Mouse (Mus musculus) cerebellum, adult 2 months (tissue): ENCODE results near the gene Clspn. TPM values are rescaled to one million over a fixed set of nuclear protein-coding genes. Genes with fewer than 3 reads are reported as not detected.

ENCODE experiments used
- DNase-seq, 2 experiments: peaks; one replicate each; pipeline ENCODE4 v3.0.0; 2021
- H3K27ac ChIP-seq: fragments of 200-500 bp; 2 replicates; pipeline ENCODE4 v1.5.1; 2012; ENCODE audit warnings: low read length, control low read depth, inconsistent platforms; ENCODE audit not compliant: insufficient read depth
- H3K27me3 ChIP-seq: fragments of 200-500 bp; 2 replicates; pipeline ENCODE4 v1.6.1; 2012; ENCODE audit warnings: inconsistent platforms, mild to moderate bottlenecking, low read length, moderate library complexity; ENCODE audit not compliant: control insufficient read depth, insufficient read depth
- H3K4me1 ChIP-seq: fragments of 200-500 bp; 2 replicates; pipeline ENCODE4 v1.6.1; 2011; ENCODE audit warnings: low read length; ENCODE audit not compliant: control insufficient read depth, insufficient read depth
- H3K4me3 ChIP-seq: fragments of 200-500 bp; replicated peaks from 2 replicates; pipeline ENCODE3; 2011; ENCODE audit warnings: mild to moderate bottlenecking, low read depth, low read length, control low read depth; ENCODE audit not compliant: insufficient read depth
- CTCF ChIP-seq: fragments of 200-500 bp; IDR thresholded peaks from 2 replicates; pipeline ENCODE4 v1.5.1; 2011; ENCODE audit warnings: low read depth, mild to moderate bottlenecking, control low read depth, low read length, moderate library complexity, borderline replicate concordance; ENCODE audit not compliant: insufficient read depth
- POLR2A ChIP-seq: fragments of 200-500 bp; IDR thresholded peaks from 2 replicates; pipeline ENCODE4 v1.6.1; 2011; ENCODE audit warnings: low read length, control low read depth, borderline replicate concordance; ENCODE audit not compliant: insufficient read depth
- WGBS: fragments of 180-500 bp; shearing (Covaris S2); methylation state at CpG from one replicate; pipeline ENCODE4 v1.1.7; 2018; 5-methylcytosine and 5-hydroxymethylcytosine counted together
- polyA plus RNA-seq: library from polyadenylated mRNA; depleted of rRNA; stranded (reverse); fragments of >200 nt; gene quantifications from 2 replicates; pipeline ENCODE4 v1.2.3, GENCODE M21; 2012

Clspn gene
- polyA plus RNA-seq, 1 experiment: 0.67 TPM

DNA sequence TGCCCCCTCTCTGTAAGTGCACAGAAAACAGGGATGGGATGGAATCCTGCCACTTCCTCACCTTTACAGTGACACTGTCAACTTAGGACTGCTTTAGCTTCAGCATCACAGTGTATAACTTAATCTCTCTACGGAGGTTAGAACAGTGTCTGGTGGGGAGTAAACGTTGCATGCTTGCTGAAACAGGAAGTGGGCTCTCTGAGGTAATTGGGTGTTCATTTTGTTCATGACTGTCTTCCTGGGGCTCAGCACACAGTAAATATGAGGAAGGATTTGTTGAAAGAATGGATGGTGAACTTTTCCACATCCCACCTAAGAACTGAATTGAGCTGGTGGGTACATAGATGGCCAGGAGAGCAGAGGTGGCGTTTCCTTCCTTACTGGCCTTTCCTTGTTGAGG, 21.2 kb downstream of the Clspn start:
- Histone ChIP-seq H3K27me3 (no peaks in the 10 kb centered on the region), H3K27ac (no peak overlapping the region), H3K4me3 (no peak overlapping the region), H3K4me1 (no peaks in the 10 kb centered on the region)
- TF ChIP-seq POLR2A (no peak), CTCF (no peak)
- WGBS: 89% methylated on average over 3 of the region's 3 CpGs
- DNase-seq: no peak

DNA sequence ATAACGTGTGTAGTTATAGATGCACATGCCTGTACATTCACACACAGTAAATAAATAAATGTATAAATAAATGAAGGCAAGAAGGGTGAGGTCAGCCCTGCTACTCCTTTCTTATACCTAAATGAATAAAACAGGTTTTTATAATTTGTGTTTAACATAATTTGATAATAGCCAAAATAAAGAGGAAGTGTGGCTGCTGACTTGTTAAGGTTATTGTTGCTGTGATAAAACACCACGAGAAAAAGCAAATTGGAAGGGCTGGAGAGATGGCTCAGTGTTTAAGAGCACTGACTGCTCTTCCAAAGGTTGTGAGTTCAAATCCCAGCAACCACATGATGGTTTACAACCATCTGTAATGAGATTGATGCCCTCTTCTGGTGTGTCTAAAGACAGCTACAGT, 22.3 kb downstream of the Clspn start:
- no peak for DNase-seq
- TF ChIP-seq POLR2A (no peak), CTCF (no peak)
- Histone ChIP-seq H3K27me3 (no peaks in the 10 kb centered on the region), H3K4me1 (no peaks in the 10 kb centered on the region), H3K27ac (no peak overlapping the region), H3K4me3 (no peak overlapping the region)
- 89% methylated on average over 2 of the region's 2 CpGs for WGBS

DNA sequence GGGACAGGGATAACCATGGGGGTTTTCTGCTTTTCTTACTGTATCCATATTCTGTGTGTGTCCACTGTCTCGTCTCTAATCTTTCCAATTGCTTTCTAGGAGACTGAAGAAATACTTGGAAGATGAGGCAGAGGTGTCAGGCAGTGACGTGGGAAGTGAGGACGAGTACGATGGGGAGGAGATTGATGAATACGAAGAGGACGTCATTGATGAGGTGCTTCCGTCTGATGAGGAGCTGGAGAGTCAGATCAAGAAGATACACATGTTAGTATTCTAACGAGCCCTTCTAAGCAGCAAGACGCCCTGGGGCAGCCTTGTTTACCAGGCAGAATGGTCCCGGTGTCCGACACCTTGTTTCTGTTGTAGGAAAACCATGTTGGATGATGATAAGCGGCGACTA, 29.0 kb downstream of the Clspn start:
- no peak overlapping the region for H3K4me3 ChIP-seq
- TF ChIP-seq POLR2A: no peak
- TF ChIP-seq CTCF: no peak
- WGBS: 95% methylated on average over 13 of the region's 13 CpGs
- no peak overlapping the region for H3K27ac ChIP-seq
- H3K27me3 ChIP-seq: no peaks in the 10 kb centered on the region
- no peak for DNase-seq
- no peaks in the 10 kb centered on the region for H3K4me1 ChIP-seq

GRCm38 (mm10) chr4:126592039-126592438, 35.3 kb downstream of the Clspn start:
- 84% methylated on average over 6 of the region's 6 CpGs for WGBS
- Histone ChIP-seq H3K4me3 (no peak overlapping the region), H3K27me3 (no peaks in the 10 kb centered on the region), H3K27ac (no peak overlapping the region), H3K4me1 (no peaks in the 10 kb centered on the region)
- TF ChIP-seq CTCF (no peak), POLR2A (no peak)
- no peak for DNase-seq

GRCm38 (mm10) chr4:126599971-126600754, 43.4 kb downstream of the Clspn start:
- peak; percentile 40 to 67 for DNase-seq
- 34% methylated on average over 8 of the region's 8 CpGs for WGBS
- H3K27ac ChIP-seq: no peak overlapping the region
- no peak overlapping the region for H3K4me3 ChIP-seq
- no peaks in the 10 kb centered on the region for H3K4me1 ChIP-seq
- TF ChIP-seq CTCF (peak; percentile 88), POLR2A (no peak)
- no peaks in the 10 kb centered on the region for H3K27me3 ChIP-seq

DNA sequence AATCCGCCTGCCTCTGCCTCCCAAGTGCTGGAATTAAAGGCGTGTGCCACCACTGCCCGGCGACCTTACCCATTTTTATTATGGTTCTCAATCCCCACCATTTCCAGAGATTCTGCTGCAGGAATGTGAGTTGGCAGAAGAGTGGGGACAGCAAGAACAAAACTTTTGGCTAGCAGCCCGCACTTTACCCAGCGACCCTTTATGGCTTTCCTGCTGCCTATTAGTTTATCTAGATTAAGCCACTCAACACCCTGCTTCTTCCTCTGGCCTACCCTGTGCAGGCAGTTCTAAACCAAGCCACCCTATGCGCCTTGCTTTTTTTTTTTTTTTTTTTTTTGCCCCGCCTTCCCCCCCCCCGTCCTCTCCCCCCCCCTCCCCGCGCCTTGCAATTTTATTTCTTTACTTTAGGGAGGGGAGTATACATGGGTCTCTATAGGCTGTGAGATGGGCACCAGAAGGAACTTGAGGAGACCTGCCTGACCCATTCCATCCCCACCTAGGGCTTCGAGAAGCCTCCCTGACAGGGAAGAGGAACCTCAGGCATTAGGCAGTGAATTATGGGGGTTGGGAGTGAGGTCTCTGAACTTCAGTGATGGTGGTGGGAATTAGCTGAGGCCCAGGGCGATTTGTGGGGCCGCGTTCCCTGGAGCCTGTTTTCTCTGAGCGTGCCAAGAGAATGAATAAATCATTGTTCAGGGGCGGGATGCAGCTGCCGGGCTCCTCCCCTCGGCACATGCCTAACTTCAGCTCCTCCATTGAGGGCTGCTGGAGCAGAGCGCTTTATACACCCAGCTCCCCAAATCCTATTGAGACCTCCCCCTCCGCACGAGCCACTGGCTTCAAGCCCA, 45.1 kb downstream of the Clspn start:
- no peak for DNase-seq
- Histone ChIP-seq H3K27me3 (no peaks in the 10 kb centered on the region), H3K4me3 (no peak overlapping the region), H3K27ac (no peak overlapping the region), H3K4me1 (no peaks in the 10 kb centered on the region)
- no peak for TF ChIP-seq CTCF
- no peak for TF ChIP-seq POLR2A
- 17% methylated on average over 21 of the region's 22 CpGs for WGBS

- H3K4me1 ChIP-seq: no peaks in the 10 kb centered on the region
- 26% methylated on average over 6 of the region's 6 CpGs for WGBS
- TF ChIP-seq POLR2A: no peak
- TF ChIP-seq CTCF: no peak
- no peaks in the 10 kb centered on the region for H3K27me3 ChIP-seq
- DNase-seq: no peak
- H3K27ac ChIP-seq: no peak overlapping the region
- H3K4me3 ChIP-seq: no peak overlapping the region
These were observed 45.7 kb downstream of the Clspn start for GRCm38 (mm10) chr4:126602445-126602762.

DNA sequence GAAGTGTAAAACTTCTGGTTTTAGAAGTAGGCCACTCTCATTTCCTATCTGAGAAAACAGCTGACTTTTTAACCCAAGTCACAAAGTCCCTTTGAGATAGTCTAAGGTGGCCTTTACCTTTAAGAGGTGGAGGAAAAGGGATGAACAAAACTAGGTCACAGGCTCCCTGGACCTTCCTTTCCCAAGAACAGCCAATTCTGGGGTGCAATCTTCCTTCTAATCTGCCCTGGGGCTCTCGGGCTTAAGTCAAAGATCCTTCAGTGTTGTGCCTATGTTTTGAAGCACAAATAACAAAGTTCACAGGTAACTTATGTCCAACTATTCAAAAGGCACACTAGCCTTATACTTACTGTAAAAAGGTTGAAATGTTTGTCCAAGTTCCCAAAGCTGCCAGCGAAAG, 47.4 kb downstream of the Clspn start:
- H3K4me1 ChIP-seq: no peaks in the 10 kb centered on the region
- DNase-seq: no peak
- H3K27ac ChIP-seq: no peak overlapping the region
- no peaks in the 10 kb centered on the region for H3K27me3 ChIP-seq
- no peak overlapping the region for H3K4me3 ChIP-seq
- 80% methylated on average over 2 of the region's 2 CpGs for WGBS
- TF ChIP-seq POLR2A (no peak), CTCF (no peak)

DNA sequence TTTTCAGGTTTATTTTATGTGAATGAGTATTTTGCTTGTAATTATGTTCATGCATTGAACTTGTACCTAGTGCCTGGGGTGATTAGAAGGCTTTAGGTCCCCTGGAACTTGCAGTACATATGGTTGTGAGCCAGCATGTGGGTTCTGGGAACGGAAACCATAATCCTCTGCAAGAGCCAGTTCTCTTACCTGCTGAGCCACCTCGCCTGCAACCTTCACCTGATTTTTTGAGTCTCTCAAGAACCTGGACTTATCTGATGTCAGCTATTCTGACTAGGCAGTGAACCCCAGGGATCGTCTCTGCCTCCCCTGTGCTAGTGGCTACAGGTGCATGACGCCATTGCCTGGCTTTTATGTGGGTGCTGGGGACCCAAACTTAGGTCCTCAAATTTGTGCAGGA, 49.0 kb downstream of the Clspn start:
- TF ChIP-seq CTCF (no peak), POLR2A (no peak)
- no peak overlapping the region for H3K4me3 ChIP-seq
- H3K27ac ChIP-seq: no peak overlapping the region
- H3K4me1 ChIP-seq: peaks cover 5% of the 10 kb centered on the region; the same call in 1 of the 2 replicates
- WGBS: 83% methylated on average over 4 of the region's 4 CpGs
- H3K27me3 ChIP-seq: no peaks in the 10 kb centered on the region
- no peak for DNase-seq
